Mouse (Mus musculus) limb, embryonic 10.5 days (tissue): ENCODE results near the gene Psmb5. TPM values are rescaled to one million over a fixed set of nuclear protein-coding genes. Genes with fewer than 3 reads are reported as not detected.

Source experiments
- DNase-seq: peaks from one replicate; pipeline ENCODE4 v3.0.0-alpha.2; 2017; ENCODE audit warnings: low spot score
- H3K27ac ChIP-seq: fragments of 300-500 bp; sonication (generic); 2 replicates; pipeline ENCODE4 v1.5.1; 2016; ENCODE audit warnings: mild to moderate bottlenecking
- H3K27me3 ChIP-seq: fragments of 300-500 bp; sonication (generic); 2 replicates; pipeline ENCODE4 v1.6.1; 2016; ENCODE audit warnings: low read depth, mild to moderate bottlenecking; ENCODE audit not compliant: poor library complexity, severe bottlenecking
- H3K36me3 ChIP-seq: fragments of 300-500 bp; sonication (generic); 2 replicates; pipeline ENCODE4 v1.6.1; 2016; ENCODE audit warnings: mild to moderate bottlenecking, moderate library complexity
- H3K4me1 ChIP-seq: fragments of 300-500 bp; sonication (generic); 2 replicates; pipeline ENCODE4 v1.6.1; 2016
- H3K4me3 ChIP-seq: fragments of 300-500 bp; sonication (generic); 2 replicates; pipeline ENCODE4 v1.5.1; 2016; ENCODE audit warnings: mild to moderate bottlenecking, moderate library complexity
- H3K9me3 ChIP-seq: fragments of 300-500 bp; sonication (generic); replicated peaks from 2 replicates; pipeline ENCODE4 v1.6.1; 2016; ENCODE audit warnings: mild to moderate bottlenecking
- WGBS: fragments of 180-500 bp; shearing (Covaris S2); methylation state at CpG from one replicate; pipeline ENCODE4 v1.1.7; 2016; 5-methylcytosine and 5-hydroxymethylcytosine counted together
- polyA plus RNA-seq: library from polyadenylated mRNA; unstranded; fragments of >200 nt; fragmentation: Nextera tagmentation; extraction: Ambion mirVana; gene quantifications from 2 replicates; pipeline ENCODE4 v1.2.1, GENCODE M21; 2016

Psmb5 gene
- polyA plus RNA-seq, 1 experiment from 2014 or later, result 508 TPM

DNA sequence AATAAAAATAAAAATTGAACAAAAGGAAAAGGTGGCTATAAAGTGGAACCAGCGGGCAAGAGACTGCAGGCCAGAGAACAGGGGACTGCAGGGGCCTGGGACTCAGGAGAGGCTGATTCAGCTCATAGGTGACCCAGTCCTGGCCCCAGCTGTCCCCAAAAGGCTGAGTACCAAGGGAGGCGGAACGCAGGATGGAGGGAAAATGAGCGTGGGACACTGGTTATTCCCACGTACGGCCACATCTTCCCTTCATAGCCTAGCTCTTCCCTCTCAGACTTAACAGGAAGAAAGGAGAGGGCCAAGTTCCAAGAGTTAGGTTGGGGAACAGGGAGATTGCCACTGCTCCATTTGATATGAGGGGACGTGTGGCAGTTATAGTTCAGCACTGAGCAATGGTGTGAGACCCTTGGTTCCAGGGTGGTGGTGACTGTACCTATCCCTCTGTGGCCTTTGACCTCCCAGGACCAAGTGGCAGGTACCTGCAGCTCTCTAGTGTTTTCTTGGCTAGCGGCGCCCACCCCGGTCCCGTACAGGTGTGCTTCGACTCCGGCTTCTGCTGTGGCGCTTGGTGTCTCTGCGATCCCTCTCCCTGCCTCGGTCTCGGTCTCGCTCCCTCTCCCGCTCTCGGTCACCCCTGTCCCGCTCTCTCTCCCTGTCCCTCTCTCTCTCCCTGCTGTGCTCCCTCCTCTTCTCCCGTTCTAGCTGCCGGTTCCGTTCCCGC, 24.6 kb upstream of the Psmb5 start:
- H3K27ac ChIP-seq, result no peak overlapping the region
- H3K4me3 ChIP-seq, result no peak overlapping the region
- peaks cover 32% of the 10 kb centered on the region for H3K4me1 ChIP-seq
- no peak for DNase-seq
- H3K27me3 ChIP-seq, result no peaks in the 10 kb centered on the region
- no peaks in the 10 kb centered on the region for H3K9me3 ChIP-seq
- peaks cover 74% of the 10 kb centered on the region for H3K36me3 ChIP-seq
- WGBS, result 76% methylated on average over 25 of the region's 25 CpGs

DNA sequence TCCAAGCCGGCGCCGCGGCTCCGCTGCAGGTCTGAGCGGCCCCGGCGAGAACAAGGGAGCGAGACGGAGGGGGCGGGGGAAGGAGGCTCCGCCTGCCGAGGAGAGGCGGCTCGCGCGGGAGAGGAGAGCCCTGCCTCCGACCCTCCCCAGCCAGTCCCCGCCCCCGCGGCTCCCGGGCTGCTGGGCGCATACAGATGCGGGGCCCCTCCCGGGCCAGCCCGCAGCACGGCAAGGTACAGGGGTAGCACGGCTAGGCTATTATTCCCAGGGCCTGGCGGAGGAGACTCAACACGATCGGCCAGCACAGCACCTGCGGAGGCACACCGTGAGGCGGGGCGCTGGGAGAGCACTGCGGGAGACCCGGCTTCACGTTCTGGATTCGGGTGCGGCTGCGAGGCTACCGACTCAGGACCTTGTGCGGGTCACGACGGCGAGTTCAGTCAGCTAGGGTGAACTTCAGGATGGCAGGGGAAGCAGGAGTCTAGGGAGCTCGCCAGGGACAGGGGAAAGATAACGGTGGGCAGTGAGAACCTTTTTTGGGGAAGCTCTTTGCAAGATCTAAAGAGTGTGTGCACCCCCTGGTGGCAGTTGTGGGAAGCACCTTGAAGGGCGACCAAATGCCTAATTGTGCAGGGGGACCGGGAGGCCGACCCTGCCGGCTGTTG, 23.6 kb upstream of the Psmb5 start, which contains the start of gene Cdh24:
Gene Cdh24, minus strand, starts transcription at position 60 of the 665 bp plus-strand sequence.
- peaks cover 32% of the 10 kb centered on the region for H3K4me1 ChIP-seq
- H3K27me3 ChIP-seq, result no peaks in the 10 kb centered on the region
- H3K27ac ChIP-seq, result peak within 1 kb of the TSS; percentile 95
- peak; percentile 93 for DNase-seq
- H3K9me3 ChIP-seq, result no peaks in the 10 kb centered on the region
- H3K36me3 ChIP-seq, result peaks cover 74% of the 10 kb centered on the region
- under 1% methylated on average over 49 of the region's 52 CpGs for WGBS
- H3K4me3 ChIP-seq, result peak within 1 kb of the TSS; percentile 87

DNA sequence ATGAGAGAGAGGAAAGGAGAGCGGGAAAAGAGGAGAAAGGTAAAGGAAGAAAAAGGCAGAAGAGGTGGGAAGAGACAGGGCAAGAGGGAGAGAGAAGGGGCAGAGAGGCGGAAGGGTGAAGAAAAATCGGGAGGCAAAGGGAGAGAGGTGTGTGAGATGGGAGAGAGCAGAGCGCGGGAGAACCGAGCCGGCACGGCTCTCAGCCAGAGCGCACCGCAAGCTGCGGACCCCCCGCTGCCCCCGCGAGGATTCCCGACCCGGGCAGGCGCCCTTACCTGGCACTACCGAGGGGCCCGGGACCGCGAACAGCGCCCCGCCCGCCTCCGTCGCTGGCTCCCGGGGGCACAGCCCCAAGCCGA, 23.1 kb upstream of the Psmb5 start, which contains the start of gene Gm17606:
Gene Gm17606, plus strand, starts transcription at position 7 of the 359 bp plus-strand sequence.
- H3K9me3 ChIP-seq, result no peaks in the 10 kb centered on the region
- DNase-seq, result no peak
- H3K27me3 ChIP-seq, result no peaks in the 10 kb centered on the region
- H3K36me3 ChIP-seq, result peaks cover 74% of the 10 kb centered on the region
- peak within 1 kb of the TSS; percentile 95 for H3K27ac ChIP-seq
- H3K4me1 ChIP-seq, result peaks cover 32% of the 10 kb centered on the region
- 1% methylated on average over 28 of the region's 28 CpGs for WGBS
- H3K4me3 ChIP-seq, result peak within 1 kb of the TSS; percentile 87

- Histone ChIP-seq H3K36me3 (peaks cover 74% of the 10 kb centered on the region), H3K27ac (peak overlapping the region; percentile 95), H3K9me3 (no peaks in the 10 kb centered on the region), H3K27me3 (no peaks in the 10 kb centered on the region), H3K4me3 (peak overlapping the region; percentile 87), H3K4me1 (peaks cover 32% of the 10 kb centered on the region)
- WGBS, result 9% methylated on average over 4 of the region's 4 CpGs
- peak; percentile 43 for DNase-seq
Observed at GRCm38 (mm10) chr14:54640121-54640520, 22.3 kb upstream of the Psmb5 start.

- H3K27ac ChIP-seq, result no peak overlapping the region
- H3K4me3 ChIP-seq, result no peak overlapping the region
- no peaks in the 10 kb centered on the region for H3K9me3 ChIP-seq
- no peaks in the 10 kb centered on the region for H3K27me3 ChIP-seq
- peaks cover 74% of the 10 kb centered on the region for H3K36me3 ChIP-seq
- H3K4me1 ChIP-seq, result peaks cover 32% of the 10 kb centered on the region
- WGBS, result 88% methylated on average over 5 of the region's 5 CpGs
- DNase-seq, result no peak
Observed at GRCm38 (mm10) chr14:54638210-54638609, 20.4 kb upstream of the Psmb5 start.

DNA sequence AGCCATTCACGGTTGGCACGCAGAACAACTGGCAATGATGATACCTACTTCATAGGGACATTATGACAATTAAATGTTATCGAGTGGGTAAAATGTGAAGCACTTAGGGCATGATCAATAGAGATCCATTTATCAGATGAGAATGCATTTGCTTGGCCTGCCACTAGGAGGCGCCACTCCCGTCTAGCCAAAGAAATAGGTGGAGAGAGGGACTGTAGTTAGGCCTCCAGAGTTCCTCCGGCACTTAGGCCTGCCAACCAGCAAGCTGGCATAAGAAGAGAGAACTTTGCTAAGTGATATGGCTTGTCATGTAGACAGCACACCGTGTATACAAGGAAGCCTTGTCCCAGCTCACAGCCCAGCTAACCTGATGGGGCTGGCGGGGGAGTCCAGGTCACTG, 19.1 kb upstream of the Psmb5 start:
- peaks cover 75% of the 10 kb centered on the region for H3K36me3 ChIP-seq
- WGBS, result 51% methylated on average over 8 of the region's 8 CpGs

GRCm38 (mm10) chr14:54634182-54634581, 16.4 kb upstream of the Psmb5 start:
- WGBS, result 83% methylated on average over 4 of the region's 4 CpGs
- Histone ChIP-seq H3K27me3 (no peaks in the 10 kb centered on the region), H3K4me3 (no peak overlapping the region), H3K36me3 (peaks cover 97% of the 10 kb centered on the region), H3K27ac (no peak overlapping the region), H3K9me3 (no peaks in the 10 kb centered on the region), H3K4me1 (peaks cover 7% of the 10 kb centered on the region)
- no peak for DNase-seq

More for the DNA sequence above, 19.1 kb upstream of the Psmb5 start:
- H3K4me3 ChIP-seq, result no peak overlapping the region
- no peaks in the 10 kb centered on the region for H3K9me3 ChIP-seq
- no peaks in the 10 kb centered on the region for H3K27me3 ChIP-seq
- DNase-seq, result peak; percentile 78
- no peak overlapping the region for H3K27ac ChIP-seq
- H3K4me1 ChIP-seq, result peaks cover 32% of the 10 kb centered on the region

DNA sequence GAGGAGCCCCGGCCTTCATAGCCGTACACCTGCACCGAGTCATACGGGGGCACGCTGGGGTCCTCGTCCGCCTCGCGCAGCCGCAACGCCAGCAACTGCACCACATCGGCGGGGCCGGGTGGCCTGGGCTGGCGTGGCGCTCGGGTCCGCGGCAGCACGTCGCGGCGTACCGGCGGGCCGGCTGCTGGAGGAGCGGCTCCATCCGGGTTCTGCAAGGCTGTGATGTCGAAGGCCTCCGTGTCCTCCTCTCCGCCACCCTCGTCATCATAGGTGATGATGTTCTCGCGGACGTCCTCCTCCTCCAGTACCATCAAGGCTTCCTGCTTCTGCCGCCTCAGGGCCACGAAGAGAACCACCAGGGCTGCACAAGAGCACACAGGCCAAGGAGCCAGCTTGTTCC, 14.4 kb upstream of the Psmb5 start:
- H3K36me3 ChIP-seq, result peaks cover 81% of the 10 kb centered on the region
- no peak overlapping the region for H3K27ac ChIP-seq
- WGBS, result 92% methylated on average over 37 of the region's 37 CpGs
- no peak overlapping the region for H3K4me3 ChIP-seq
- no peaks in the 10 kb centered on the region for H3K4me1 ChIP-seq
- H3K27me3 ChIP-seq, result no peaks in the 10 kb centered on the region
- no peak for DNase-seq
- H3K9me3 ChIP-seq, result no peaks in the 10 kb centered on the region

- Histone ChIP-seq H3K4me1 (no peaks in the 10 kb centered on the region), H3K27me3 (no peaks in the 10 kb centered on the region), H3K9me3 (no peaks in the 10 kb centered on the region), H3K27ac (no peak overlapping the region), H3K4me3 (no peak overlapping the region), H3K36me3 (peaks cover 70% of the 10 kb centered on the region)
- WGBS, result 83% methylated on average over 4 of the region's 4 CpGs
- DNase-seq, result no peak
Observed at GRCm38 (mm10) chr14:54631240-54631599, 13.4 kb upstream of the Psmb5 start.

DNA sequence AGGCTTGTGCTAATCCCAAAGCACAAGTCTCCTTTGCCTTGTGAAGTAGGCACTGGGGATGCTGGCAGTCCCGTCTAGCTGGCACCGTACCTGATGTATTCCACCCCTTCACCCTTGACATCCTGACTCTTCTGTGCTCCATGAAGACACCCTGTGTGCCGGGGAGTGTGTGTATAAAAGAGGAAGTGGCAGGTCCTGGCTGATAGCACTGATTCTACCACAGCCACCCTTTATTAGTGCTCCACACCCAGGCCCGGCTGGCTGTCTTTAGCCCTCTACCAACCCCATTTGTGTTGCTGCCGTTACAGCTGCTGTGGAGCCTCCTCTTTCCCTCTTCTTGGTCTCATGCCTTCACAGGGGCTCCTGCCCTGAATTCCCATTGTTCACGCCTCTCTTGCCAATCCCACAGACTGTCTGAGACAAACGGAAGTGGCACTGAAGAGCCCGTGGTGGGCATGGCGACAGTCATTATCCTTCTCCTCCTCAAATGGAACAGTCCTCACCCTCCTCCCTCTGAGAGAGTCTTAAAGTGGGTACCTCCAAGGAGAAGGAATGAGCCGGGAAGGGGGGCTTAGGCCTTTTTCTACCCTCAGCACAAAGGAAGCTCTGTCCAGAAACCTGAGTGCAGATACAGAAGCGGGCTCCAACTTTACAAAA, 12.9 kb upstream of the Psmb5 start:
- Histone ChIP-seq H3K27ac (no peak overlapping the region), H3K4me3 (no peak overlapping the region), H3K27me3 (no peaks in the 10 kb centered on the region), H3K36me3 (peaks cover 65% of the 10 kb centered on the region), H3K4me1 (no peaks in the 10 kb centered on the region), H3K9me3 (no peaks in the 10 kb centered on the region)
- WGBS, result 86% methylated on average over 11 of the region's 11 CpGs
- no peak for DNase-seq

DNA sequence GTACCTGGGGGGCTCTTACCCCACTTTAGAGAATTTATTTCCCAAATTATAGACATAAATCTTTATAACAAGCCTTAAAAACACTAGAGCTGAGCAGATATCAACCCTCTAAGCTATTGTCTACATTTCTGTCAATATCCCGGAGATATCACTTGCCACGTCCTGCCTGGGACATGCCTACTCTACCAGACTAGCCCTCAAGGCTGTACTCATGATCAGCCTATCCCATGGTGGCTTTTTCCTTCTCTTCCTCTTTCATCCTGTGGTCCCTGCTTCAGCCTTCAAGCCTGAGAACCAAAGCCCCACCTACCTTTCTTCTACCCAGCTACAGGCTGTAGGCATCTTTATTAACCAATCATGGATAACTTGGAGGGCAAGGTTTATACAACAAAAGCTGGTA, 12.0 kb upstream of the Psmb5 start:
- no peak for DNase-seq
- no peak overlapping the region for H3K4me3 ChIP-seq
- no peaks in the 10 kb centered on the region for H3K9me3 ChIP-seq
- no peak overlapping the region for H3K27ac ChIP-seq
- H3K27me3 ChIP-seq, result no peaks in the 10 kb centered on the region
- WGBS, result 84% methylated on average over 2 of the region's 2 CpGs
- no peaks in the 10 kb centered on the region for H3K4me1 ChIP-seq
- H3K36me3 ChIP-seq, result peaks cover 57% of the 10 kb centered on the region

- WGBS, result 74% methylated on average over 5 of the region's 5 CpGs
- H3K4me1 ChIP-seq, result no peaks in the 10 kb centered on the region
- no peaks in the 10 kb centered on the region for H3K27me3 ChIP-seq
- peaks cover 40% of the 10 kb centered on the region for H3K36me3 ChIP-seq
- no peak for DNase-seq
- no peak overlapping the region for H3K27ac ChIP-seq
- H3K4me3 ChIP-seq, result no peak overlapping the region
- no peaks in the 10 kb centered on the region for H3K9me3 ChIP-seq
Observed at GRCm38 (mm10) chr14:54628103-54628502, 10.3 kb upstream of the Psmb5 start.

DNA sequence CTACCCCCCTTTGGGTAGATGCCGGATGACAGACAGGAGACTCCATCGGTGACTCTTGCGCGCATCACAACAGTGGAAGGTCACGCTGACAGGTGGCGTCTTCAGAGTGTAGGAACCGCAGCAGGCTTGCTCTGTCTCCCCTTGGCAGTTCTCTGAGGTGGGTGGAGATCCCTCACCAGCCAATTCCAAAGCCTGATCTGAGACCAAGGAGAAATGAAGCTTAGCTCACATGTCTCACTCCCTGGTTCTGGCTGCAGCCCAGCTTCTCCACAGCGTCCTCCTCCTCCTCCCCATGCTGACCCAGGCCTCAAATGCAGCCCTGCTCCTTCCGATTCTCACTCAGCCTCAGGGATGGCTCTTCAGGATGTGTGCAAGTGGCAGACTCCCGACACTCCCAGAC, 7.2 kb upstream of the Psmb5 start:
- no peaks in the 10 kb centered on the region for H3K27me3 ChIP-seq
- H3K27ac ChIP-seq, result no peak overlapping the region
- DNase-seq, result no peak
- H3K4me3 ChIP-seq, result no peak overlapping the region
- H3K4me1 ChIP-seq, result no peaks in the 10 kb centered on the region
- peaks cover 8% of the 10 kb centered on the region; the same call in 1 of the 2 replicates for H3K36me3 ChIP-seq
- WGBS, result 81% methylated on average over 10 of the region's 10 CpGs
- no peaks in the 10 kb centered on the region for H3K9me3 ChIP-seq
